Mouse (Mus musculus) liver, embryonic 11.5 days (tissue): ENCODE results near the gene Il17rc. TPM values are rescaled to one million over a fixed set of nuclear protein-coding genes. Genes with fewer than 3 reads are reported as not detected.

Source experiments
- ATAC-seq: fragments of 200-750 bp; cut with Nextera tagmentation; replicated peaks from 2 replicates; pipeline ENCODE4 v1.8.0; 2017; ENCODE audit warnings: moderate number of reproducible peaks, mild to moderate bottlenecking, moderate TSS enrichment, moderate library complexity; ENCODE audit not compliant: low FRiP score
- DNase-seq: peaks from one replicate; pipeline ENCODE4 v3.0.0-alpha.2; 2017; ENCODE audit warnings: low spot score
- H3K27ac ChIP-seq: fragments of 300-500 bp; sonication (generic); 2 replicates; pipeline ENCODE4 v1.5.1; 2014; ENCODE audit warnings: mild to moderate bottlenecking, low read depth, low read length, control low read depth
- H3K27me3 ChIP-seq: fragments of 300-500 bp; sonication (generic); replicated peaks from 2 replicates; pipeline ENCODE4 v1.6.1; 2014; ENCODE audit warnings: low read length, mixed read lengths; ENCODE audit not compliant: control insufficient read depth, insufficient read depth
- H3K36me3 ChIP-seq: fragments of 300-500 bp; sonication (generic); 2 replicates; pipeline ENCODE4 v1.6.1; 2014; ENCODE audit warnings: mild to moderate bottlenecking, low read length, moderate library complexity, mixed read lengths; ENCODE audit not compliant: control insufficient read depth, insufficient read depth
- H3K4me1 ChIP-seq: fragments of 300-500 bp; sonication (generic); replicated peaks from 2 replicates; pipeline ENCODE4 v1.6.1; 2014; ENCODE audit warnings: low read length, mixed read lengths; ENCODE audit not compliant: control insufficient read depth, insufficient read depth
- H3K4me2 ChIP-seq: fragments of 300-500 bp; sonication (generic); 2 replicates; pipeline ENCODE4 v1.6.1; 2014; ENCODE audit warnings: mild to moderate bottlenecking, control low read depth, moderate library complexity
- H3K4me3 ChIP-seq: fragments of 300-500 bp; sonication (generic); 2 replicates; pipeline ENCODE4 v1.5.1; 2014; ENCODE audit warnings: low read depth, low read length, control low read depth
- H3K9ac ChIP-seq: fragments of 300-500 bp; sonication (generic); 2 replicates; pipeline ENCODE4 v1.6.1; 2014; ENCODE audit warnings: low read depth, low read length, control low read depth
- H3K9me3 ChIP-seq: fragments of 300-500 bp; sonication (generic); 2 replicates; pipeline ENCODE4 v1.6.1; 2016; ENCODE audit warnings: low read length, inconsistent platforms, mixed read lengths; ENCODE audit not compliant: control insufficient read depth
- WGBS: fragments of 180-500 bp; shearing (Covaris S2); extraction: QIAGEN DNeasy Blood & Tissue Kit; methylation state at CpG from one replicate; pipeline ENCODE4 v1.1.7; 2014; 5-methylcytosine and 5-hydroxymethylcytosine counted together
- polyA plus RNA-seq: library from polyadenylated mRNA; unstranded; fragments of >200 nt; fragmentation: Nextera tagmentation; extraction: Ambion mirVana; gene quantifications from 2 replicates; pipeline ENCODE4 v1.2.1, GENCODE M21; 2014

Gene Il17rc
- polyA plus RNA-seq, 1 experiment from 2014 or later: 4.6 TPM

DNA sequence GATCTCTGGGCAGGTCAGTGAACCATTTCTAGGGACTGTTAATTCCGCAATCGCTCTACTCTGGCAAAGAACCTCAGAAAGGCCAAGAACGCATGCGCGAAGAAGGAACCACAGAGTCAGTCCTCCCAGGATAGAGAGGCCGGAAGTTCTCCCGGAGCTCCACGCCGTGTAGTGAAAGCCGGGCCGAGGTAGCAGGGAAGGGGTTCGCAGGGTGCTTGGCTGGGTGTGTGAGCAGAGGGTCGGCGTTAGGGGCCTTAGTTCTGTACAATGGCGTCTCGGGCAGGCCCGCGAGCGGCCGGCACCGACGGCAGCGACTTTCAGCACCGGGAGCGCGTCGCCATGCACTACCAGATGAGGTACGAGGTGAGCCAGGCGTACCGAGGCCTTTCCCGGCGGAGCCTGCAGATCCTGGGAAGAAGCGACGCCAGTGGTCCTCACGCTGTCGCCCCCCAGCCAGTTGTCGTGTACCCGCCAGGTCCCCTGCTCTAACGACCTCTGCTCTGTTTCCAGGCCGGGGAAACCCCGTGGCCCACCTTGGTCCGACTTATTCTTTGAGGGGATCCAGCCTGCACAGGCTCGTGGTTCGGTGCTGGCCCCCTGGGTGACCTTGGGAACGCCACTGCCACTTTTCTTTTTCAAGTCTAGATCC is 28.7 kb upstream of the Il17rc start, which contains the start of gene Jagn1:
Gene Jagn1, plus strand, starts transcription at position 128 of the 649 bp plus-strand sequence.
- Histone ChIP-seq H3K27ac (peak within 1 kb of the TSS; percentile 51), H3K9me3 (no peaks in the 10 kb centered on the region), H3K4me3 (peak within 1 kb of the TSS; percentile 95), H3K27me3 (no peaks in the 10 kb centered on the region), H3K9ac (peak within 1 kb of the TSS; percentile 91), H3K4me1 (peaks cover 10% of the 10 kb centered on the region), H3K36me3 (peaks cover 8% of the 10 kb centered on the region), H3K4me2 (peak within 1 kb of the TSS; percentile 85)
- ATAC-seq: peak; percentile 88
- DNase-seq: peak; percentile 93
- under 1% methylated on average over 45 of the region's 45 CpGs for WGBS

DNA sequence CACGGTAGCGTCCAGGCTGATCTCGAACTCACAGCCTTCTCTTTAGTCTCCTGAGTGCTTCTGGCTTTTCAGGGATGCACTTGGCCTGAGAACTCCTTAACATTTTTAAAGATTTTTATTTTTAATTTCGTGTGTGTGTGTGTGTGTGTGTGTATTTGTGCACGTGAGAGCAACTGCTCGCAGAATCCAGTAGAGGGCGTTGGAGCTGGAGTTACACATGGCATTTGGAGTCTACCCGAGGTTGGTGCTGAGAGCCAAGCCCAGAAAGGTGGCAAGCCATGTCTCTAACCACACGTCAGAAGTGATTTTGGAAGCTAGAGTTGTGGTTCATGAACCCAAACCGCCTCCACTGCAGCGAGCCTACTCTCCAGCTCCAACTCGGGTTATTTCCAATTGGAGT is 28.1 kb upstream of the Il17rc start:
- peak overlapping the region; percentile 85 for H3K4me2 ChIP-seq
- H3K36me3 ChIP-seq: peaks cover 13% of the 10 kb centered on the region
- DNase-seq (no peak), ATAC-seq (no peak)
- WGBS: 37% methylated on average over 12 of the region's 12 CpGs
- peak overlapping the region; percentile 51 for H3K27ac ChIP-seq
- H3K4me1 ChIP-seq: peaks cover 10% of the 10 kb centered on the region
- H3K9me3 ChIP-seq: no peaks in the 10 kb centered on the region
- peak overlapping the region; percentile 95 for H3K4me3 ChIP-seq
- no peaks in the 10 kb centered on the region for H3K27me3 ChIP-seq
- H3K9ac ChIP-seq: peak overlapping the region; percentile 91

DNA sequence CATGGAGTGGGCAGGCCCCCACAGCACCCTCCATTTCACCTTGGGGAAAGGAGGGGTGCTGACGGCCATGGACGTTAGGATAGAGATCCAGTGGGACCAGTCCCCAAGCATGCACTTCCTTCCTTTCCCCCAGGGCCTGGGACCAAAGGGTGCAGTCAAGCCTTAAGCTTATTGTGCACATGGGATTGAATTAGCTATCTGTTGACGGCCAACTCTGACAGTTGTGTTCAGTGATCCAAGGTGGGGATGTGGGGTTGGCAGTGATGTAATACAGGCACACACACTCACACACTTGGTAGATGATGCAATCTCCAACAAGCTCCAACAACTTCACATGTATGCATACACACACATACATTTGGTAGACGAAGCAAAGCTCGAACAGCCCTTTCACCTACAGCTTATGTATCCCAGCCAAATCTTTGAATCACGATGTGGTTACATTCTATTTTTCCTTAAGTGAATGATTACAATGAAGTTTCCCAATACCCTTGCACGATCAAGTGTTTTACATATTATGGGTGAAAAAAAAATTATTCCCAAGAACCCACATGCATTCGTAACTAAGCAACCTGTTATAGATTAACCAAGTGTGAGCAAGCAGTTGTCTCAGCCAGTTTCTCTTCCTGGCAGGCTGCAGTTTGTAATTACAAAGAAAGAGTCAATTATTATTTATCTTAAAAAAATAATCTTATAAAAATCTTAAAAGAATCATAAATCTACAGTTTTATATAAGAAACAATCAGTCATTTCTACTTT is 26.8 kb upstream of the Il17rc start:
- peaks cover 10% of the 10 kb centered on the region for H3K4me1 ChIP-seq
- WGBS: 83% methylated on average over 7 of the region's 8 CpGs
- H3K9ac ChIP-seq: no peak overlapping the region
- no peak overlapping the region for H3K4me2 ChIP-seq
- H3K9me3 ChIP-seq: no peaks in the 10 kb centered on the region
- no peaks in the 10 kb centered on the region for H3K27me3 ChIP-seq
- ATAC-seq (no peak), DNase-seq (no peak)
- no peak overlapping the region for H3K27ac ChIP-seq
- H3K36me3 ChIP-seq: peaks cover 20% of the 10 kb centered on the region
- no peak overlapping the region for H3K4me3 ChIP-seq

DNA sequence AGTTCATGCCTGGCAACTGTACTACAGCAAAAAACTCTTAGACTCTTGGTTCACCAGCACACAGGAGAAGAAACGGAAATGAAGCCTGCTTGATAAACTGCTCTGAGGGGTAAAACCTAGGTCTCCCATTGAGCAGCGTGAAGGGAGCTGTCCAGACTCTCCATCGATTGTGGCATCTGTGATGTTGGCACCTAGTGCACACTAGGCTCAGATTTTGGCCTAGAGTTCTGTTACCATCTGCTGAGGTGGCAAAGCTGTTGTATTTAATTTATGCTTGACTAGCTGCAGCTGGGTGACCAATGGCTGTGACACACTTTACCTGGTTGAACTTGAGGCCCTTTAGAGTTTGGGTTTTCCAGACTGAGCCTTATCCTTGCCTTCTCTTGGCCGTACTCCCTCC is 23.6 kb upstream of the Il17rc start:
- Histone ChIP-seq H3K4me3 (no peak overlapping the region), H3K27ac (no peak overlapping the region), H3K4me2 (no peak overlapping the region), H3K9me3 (no peaks in the 10 kb centered on the region), H3K27me3 (no peaks in the 10 kb centered on the region), H3K36me3 (peaks cover 20% of the 10 kb centered on the region), H3K9ac (no peak overlapping the region), H3K4me1 (peaks cover 6% of the 10 kb centered on the region; the same call in 1 of the 2 replicates)
- 94% methylated on average over 4 of the region's 4 CpGs for WGBS
- no peak for DNase-seq
- no peak for ATAC-seq

DNA sequence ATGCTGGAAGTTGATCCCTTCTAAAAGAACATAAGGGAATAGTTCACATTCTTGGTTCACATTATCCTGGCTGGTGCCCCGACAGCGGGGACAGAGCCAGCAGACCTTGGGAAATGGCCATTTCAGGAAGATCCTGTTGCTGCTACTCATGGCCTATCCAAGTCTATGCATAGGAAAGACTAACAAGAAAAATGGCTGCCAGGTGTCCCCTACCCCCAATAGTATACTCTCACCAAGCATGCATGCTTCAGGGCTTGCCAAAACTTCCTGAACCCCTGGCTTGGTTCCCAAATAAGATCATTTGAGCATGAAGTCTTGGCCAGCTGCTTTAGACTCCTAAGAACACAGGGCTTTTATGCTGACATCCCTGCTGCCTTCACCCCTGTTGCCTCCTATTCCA is 19.4 kb upstream of the Il17rc start:
- Histone ChIP-seq H3K9ac (no peak overlapping the region), H3K4me2 (no peak overlapping the region), H3K4me1 (no peaks in the 10 kb centered on the region), H3K9me3 (no peaks in the 10 kb centered on the region), H3K36me3 (peaks cover 19% of the 10 kb centered on the region), H3K4me3 (no peak overlapping the region), H3K27me3 (no peaks in the 10 kb centered on the region), H3K27ac (no peak overlapping the region)
- DNase-seq: no peak
- no peak for ATAC-seq
- WGBS: 76% methylated on average over 2 of the region's 2 CpGs

DNA sequence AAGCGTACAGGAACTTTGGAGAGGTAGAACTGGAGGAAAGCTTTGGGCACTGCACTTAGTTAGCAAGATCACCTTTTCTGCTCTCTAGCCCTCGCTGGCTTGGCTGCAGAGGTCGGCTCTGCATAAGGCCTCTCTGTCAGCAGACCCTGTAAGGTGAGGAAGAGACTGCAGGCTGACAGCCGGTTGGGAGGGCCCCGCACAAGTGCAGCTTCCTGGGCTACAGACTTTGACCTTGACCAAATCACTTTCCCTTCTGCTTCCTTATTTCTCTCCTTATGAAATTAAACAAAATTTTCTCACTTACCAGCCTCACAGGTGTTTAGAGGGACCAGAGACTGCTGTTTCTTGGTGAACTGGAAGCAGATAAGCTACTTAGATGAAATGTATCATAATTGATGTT is 16.2 kb upstream of the Il17rc start:
- Histone ChIP-seq H3K4me3 (no peak overlapping the region), H3K36me3 (no peaks in the 10 kb centered on the region), H3K27ac (no peak overlapping the region), H3K9ac (no peak overlapping the region), H3K4me2 (no peak overlapping the region), H3K9me3 (no peaks in the 10 kb centered on the region), H3K4me1 (0 out of 2 replicates have a peak, but pooled peaks cover 2% of the 10 kb centered on the region), H3K27me3 (no peaks in the 10 kb centered on the region)
- ATAC-seq: no peak
- DNase-seq: no peak
- 48% methylated on average over 5 of the region's 5 CpGs for WGBS

DNA sequence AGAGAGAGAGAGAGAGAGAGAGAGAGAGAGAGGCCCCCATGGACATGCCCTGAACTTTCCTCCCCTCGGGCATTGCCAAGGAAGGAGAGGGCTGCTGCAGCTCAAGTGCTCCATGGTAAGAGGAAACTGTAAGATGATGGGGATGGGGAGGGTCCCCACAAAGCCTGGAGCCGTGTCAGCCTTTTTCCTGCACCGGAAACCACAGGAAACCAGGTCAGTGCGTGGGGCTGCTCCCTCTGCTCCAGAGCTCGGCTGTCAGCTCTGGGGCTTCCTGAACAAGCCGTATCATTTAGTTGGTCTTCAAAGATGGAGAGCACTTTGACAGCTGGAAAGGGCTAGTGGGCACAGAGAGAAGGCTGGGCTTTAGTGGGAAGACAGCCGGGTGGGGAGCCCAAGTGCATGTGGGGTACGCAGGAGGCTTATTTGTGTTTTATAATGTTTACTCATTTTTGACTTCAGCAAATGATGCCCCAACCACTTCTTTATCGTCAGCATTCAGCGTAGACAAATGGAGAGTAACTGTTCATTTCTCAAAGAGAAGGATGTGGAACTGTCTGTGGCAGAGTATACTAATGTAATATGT is 13.2 kb upstream of the Il17rc start, which contains the start of gene Il17re:
Gene Il17re, plus strand, starts transcription at position 533 of the 583 bp plus-strand sequence.
- H3K4me2 ChIP-seq: no peak within 1 kb of the TSS
- no peak within 1 kb of the TSS for H3K27ac ChIP-seq
- no peaks in the 10 kb centered on the region for H3K27me3 ChIP-seq
- no peak within 1 kb of the TSS for H3K4me3 ChIP-seq
- WGBS: 31% methylated on average over 10 of the region's 10 CpGs
- no peak for ATAC-seq
- no peak for DNase-seq
- H3K9me3 ChIP-seq: no peaks in the 10 kb centered on the region
- no peak within 1 kb of the TSS for H3K9ac ChIP-seq
- H3K36me3 ChIP-seq: no peaks in the 10 kb centered on the region
- H3K4me1 ChIP-seq: 0 out of 2 replicates have a peak, but pooled peaks cover 2% of the 10 kb centered on the region

DNA sequence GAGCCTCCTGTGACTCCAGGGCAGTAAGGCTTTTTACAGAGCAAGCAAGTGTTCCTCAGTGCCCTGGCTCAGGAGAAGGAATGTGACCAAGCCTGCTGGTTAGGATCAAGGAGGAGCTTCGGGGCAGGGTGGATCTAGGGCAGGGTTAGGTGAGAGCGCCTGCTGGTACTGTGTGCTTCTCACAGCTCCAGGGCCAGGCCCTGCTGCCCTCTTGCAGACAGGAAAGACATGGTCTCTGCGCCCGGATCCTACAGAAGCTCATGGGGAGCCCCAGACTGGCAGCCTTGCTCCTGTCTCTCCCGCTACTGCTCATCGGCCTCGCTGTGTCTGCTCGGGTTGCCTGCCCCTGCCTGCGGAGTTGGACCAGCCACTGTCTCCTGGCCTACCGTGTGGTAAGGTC is 12.6 kb upstream of the Il17rc start:
- DNase-seq: no peak
- no peak for ATAC-seq
- H3K36me3 ChIP-seq: no peaks in the 10 kb centered on the region
- 0 out of 2 replicates have a peak, but pooled peaks cover 2% of the 10 kb centered on the region for H3K4me1 ChIP-seq
- no peak overlapping the region for H3K9ac ChIP-seq
- H3K4me3 ChIP-seq: no peak overlapping the region
- H3K9me3 ChIP-seq: no peaks in the 10 kb centered on the region
- H3K27ac ChIP-seq: no peak overlapping the region
- 58% methylated on average over 10 of the region's 10 CpGs for WGBS
- no peak overlapping the region for H3K4me2 ChIP-seq
- no peaks in the 10 kb centered on the region for H3K27me3 ChIP-seq
